Mouse (Mus musculus) frontal cortex, postnatal 36 days (tissue): ENCODE measurements around the gene Ttc41.
A peak's percentile ranks its signal among the peaks of the same experiment; 100 is the strongest.

Experiments used
- DNase-seq, 2 experiments: peaks; one replicate each; pipeline ENCODE4 v3.0.0; 2022; ENCODE audit warnings: low spot score in 2 of 2

Gene Ttc41

DNA sequence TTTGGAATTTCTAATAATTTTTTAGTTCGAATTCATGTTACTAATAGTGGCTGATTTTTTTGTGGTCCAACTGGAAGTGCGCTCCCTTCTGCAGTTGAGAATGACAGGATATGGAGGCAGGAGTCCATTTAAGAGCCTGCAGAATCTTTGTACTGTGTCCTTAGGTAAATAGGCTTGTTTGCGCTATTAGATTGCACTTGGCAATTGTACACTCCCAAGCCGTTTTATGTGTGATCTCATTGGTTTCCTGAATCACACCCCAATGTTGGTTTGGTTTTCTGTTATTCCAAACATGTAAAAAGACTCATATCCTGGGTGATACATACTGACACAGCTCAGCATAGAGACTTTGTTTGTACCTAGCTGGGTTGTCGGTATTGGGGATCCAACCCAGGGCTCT is 78.0 kb downstream of the Ttc41 start:
- no peak for DNase-seq

DNA sequence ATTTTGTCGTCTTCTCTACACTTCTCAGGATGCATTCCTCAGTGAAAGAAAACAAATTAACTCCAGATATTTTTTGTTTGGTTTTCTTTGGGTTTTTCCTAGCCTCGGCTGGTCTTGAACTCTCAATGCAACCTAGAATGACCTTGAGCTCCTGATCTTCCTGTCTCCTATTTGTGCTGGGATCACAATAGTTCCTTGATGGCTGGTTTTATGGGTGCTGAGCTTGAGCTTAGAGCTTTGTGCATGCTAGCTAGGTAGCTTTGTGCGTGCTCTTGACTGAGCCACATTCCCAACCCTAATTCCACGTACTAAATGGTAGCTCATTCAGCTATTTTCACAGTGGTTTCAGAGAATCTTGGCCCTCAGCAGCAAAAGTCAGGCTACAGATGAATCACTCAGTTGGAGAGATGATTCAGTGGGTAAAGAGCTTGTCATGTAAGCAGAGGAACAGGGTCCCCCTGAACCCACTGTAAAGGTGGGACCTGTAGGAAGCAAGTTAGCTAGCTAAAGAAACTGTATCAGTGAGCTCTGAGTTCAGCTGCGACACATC is 78.6 kb downstream of the Ttc41 start:
- DNase-seq, result no peak

DNA sequence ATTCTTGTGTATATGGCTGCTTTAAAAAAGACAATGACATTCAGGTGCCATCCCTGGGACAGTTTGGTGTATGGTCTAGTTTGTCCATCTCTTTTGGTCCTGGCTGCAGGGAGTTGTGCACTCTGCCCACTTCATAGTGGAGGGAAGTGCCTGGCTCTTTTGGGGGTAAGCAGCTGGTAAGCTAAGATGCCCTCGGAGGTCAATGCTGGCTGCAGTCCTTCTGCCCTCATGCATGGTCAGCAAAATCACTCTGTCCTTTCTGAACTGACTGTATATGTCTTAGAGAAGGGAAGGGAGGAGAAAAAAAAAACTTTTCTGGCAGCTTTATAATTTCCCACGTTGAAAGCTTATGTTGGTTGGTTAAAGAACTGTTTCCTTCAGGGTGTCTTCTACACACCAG is 79.8 kb downstream of the Ttc41 start:
- DNase-seq, result no peak

DNA sequence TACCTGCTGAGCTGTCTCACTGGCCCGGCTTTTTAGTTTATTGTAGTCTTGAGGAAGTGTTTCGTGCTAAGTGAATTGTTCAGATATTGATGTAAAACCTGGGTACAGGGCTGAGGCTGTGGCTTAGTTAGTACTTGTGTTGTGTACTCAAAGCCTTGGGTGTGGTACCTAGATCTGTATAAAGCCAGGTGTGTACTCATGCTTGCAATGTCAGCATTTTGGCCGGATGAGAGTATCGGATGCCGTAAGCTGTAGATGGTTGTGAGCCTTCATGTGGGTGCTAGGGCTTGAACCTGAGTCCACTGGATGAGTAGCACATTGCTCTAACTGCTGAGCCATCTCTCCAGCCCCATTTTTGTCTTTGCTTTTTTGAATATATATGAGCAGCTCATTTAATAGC is 80.5 kb downstream of the Ttc41 start:
- no peak for DNase-seq

DNA sequence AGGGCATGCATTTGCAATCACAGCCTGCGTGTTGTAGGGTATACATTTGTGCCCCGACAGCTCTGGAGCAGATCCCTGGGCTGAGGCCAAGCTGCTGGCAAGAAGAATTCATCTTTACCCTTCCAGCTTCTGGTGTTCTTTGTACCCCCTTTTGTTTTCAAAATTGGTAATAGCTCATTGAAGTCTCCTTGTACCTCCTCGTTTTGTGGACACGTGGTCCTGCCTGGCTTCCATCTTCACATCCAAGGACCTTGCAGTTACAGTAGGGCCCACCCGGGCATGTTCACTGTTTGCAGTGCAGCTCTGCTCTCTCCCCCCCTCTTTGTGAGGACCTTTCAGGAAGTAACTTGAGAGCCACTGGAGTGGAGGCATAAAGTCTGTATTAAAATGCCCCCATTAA is 82.6 kb downstream of the Ttc41 start:
- no peak for DNase-seq

DNA sequence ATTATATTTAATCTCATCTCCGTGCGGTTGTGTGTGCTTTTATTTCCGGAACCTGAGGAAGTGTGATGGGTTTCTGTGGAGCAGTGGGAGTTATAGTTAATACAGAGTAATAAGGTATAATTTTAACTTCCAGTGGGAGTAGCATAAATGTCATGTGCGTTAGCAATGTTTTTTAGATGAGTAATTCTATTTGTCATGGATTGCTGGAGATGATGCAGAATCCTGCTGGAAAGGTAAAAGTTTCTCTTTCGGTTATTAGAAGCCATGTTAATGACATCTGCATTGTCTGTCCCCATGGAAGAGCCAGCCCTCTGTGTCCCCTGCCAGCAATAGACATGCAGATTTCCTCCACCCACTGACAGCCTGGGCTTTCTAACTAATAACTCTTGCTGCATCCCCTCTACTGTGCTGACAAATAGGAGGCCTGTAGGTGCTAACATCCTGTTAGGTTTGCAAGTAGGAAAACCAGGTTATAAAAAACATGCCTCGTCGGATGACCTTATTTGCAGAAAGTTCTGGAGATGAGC is 83.6 kb downstream of the Ttc41 start:
- no peak for DNase-seq

DNA sequence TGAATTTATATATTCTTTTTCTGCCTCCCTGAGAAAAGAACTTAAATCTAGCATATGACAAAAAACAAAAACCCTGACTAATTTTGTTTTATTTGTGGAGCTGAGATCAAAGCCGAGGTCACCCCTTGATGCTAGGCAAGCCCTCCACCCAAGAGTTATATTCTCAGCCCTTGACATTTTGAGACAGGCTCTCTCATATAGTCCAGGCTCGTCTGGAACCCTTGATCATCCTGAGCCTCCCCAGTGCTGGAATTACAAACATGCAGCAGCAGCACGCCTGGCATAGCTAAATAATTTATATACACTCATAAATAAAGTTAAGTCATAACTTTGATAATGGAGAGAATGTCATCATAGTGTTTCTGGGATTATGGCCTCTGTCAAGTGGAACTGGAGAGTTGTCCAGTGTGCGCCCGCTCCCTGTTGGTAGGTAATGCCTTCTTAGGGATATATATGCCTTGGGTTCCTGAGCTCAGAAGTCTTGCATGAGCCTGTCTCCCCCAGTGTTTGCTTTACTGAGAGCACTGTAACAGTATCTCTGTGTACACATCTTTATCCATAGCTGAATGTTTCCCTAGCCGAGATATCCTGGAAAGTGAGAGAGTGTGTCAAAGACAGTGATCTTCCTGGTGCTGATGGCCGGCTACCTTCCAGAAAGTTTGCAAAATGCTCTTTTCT is 86.0 kb downstream of the Ttc41 start:
- DNase-seq, result no peak

GRCm38 (mm10) chr10:86793509-86793951 is 87.9 kb downstream of the Ttc41 start:
- DNase-seq, result no peak

- DNase-seq, result no peak
Measured at GRCm38 (mm10) chr10:86794196-86794595, 88.6 kb downstream of the Ttc41 start.

DNA sequence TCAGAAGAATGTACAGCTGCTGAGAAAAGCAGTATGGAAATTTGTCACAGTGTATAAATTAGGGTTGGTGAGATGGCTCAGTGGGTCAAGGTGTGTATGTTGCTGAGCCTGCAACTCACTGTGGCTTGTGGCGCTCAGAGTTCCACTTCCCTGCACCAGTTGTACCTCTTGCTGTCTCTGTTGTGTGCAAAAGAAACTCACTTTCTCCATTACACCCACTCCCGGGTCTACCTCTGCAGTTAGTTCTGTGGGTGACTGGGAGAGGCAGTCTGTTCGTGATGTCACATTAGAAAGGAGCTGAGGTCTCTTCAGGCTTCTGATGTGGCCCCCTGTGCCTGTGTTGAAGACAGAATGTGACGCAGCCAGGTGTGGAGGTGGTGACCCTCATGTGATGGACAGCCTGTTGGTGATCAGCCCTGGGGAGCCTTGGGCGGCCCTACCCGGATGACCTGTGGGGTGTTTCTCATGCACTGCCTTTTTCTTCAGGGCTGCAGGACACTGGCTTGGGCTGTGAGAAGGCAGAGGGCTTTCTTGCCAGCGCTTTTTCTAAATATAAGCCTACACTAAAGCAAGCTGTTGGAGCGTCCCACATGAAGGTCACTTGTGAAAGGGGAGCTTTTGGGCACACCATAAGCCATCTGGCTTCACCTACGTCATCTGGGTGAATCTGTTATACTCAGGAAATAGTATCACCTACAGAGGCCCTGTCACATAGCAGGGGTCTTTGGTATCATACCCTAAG is 89.4 kb downstream of the Ttc41 start:
- peak; percentile 43 to 44 for DNase-seq

DNA sequence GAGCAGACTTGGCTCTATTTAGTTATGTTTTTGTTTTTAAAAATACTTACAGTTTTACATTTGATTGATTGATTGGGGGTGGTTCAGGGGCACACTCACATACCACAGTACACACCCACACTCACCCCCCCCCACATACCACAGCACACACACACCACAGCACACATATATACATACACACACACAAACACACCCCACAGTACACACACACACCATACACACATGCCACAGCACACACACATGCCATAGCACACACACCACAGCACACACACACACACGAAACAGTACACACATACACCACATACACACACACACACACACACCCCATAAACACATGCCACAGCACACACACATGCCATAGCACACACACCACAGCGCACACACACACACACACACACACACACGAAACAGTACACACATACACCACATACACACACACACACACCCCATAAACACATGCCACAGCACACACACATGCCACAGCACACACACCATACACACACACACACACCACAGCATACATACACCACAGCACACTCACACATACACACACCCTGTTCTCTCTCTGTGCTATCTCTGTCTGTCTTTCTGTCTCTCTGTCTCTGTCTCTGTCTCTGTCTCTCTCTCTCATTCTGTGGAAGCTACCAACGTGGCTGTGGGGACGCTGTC is 90.6 kb downstream of the Ttc41 start:
- DNase-seq, result no peak

DNA sequence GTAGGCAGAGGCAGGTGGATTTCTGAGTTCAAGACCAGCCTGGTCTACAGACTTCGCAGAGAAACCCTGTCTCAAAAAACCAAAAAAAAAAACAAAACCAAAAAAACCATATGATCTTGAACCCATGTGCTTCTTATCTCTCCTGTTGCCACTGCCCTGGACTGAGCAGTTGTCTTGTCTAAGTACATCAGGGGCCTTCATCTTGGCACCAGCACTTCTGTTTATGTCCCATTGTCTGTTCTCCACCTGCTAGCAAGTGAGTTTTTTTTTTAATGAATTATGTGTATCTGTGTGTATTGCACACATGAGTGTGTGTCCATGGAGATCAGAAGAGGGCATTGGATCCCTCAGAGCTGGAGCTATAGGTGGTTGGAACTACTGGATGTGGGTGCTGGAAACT is 101.8 kb downstream of the Ttc41 start:
- no peak for DNase-seq

- no peak for DNase-seq
Measured at GRCm38 (mm10) chr10:86808013-86808758, 102.6 kb downstream of the Ttc41 start.

DNA sequence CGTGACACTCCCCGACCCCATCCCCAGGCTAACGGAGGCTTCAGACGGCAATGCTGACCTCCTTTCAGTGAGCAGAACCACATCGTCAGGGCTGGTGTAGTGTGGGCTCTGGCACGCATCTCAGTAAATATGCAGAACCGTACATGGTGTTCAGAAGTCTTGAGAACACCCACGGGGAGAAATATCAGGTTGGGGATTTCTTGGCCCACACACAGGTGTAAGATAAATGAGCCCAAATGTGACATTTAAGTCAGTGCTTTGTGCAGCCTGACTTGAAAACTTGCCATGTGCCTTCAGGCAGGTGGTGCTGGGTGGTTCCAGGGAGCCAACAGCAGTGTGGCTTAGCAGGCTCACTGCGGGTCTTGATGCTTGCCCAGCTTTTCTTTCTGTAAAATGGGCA is 104.4 kb downstream of the Ttc41 start:
- peak; percentile 34 to 52 for DNase-seq

DNA sequence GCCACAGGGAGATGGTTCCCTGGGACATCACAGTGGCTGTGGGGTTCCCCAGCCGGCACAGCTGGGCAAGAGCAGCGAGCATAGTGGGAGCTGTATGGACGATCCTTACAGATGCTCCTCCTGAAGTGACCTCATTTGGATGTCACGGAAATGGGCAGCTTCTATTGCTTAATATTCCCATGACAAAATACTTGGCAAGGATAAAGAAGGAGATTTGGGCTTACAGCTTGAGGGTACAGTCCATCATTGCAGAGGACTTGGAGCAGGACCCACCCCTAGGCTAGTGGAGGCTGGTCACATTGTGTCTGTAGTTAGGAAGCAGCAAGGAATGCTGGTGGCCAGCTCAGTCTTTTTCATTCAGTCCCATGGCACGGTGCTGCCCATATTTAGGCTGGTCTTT is 105.0 kb downstream of the Ttc41 start:
- no peak for DNase-seq

- no peak for DNase-seq
Measured at GRCm38 (mm10) chr10:86814292-86815131, 108.9 kb downstream of the Ttc41 start.

DNA sequence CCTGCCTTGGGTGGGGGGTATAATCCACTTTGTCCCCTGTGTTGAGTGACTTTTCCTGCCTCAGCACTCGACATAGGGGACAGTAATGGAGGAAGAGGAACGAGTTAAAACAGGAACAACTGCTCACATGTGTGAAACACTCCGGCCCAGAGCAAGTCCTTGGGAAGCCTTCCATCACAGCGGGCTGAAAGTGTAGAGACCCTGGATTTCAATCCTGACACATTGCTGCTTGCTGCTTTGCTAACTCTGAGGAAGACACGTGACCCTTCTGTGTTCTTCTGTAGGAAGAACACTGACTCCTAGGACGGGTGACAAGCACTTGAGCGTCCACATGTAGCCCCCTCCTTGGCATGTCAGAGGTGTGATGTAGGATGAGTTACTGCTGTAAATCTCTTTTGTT is 109.5 kb downstream of the Ttc41 start:
- DNase-seq, result no peak

DNA sequence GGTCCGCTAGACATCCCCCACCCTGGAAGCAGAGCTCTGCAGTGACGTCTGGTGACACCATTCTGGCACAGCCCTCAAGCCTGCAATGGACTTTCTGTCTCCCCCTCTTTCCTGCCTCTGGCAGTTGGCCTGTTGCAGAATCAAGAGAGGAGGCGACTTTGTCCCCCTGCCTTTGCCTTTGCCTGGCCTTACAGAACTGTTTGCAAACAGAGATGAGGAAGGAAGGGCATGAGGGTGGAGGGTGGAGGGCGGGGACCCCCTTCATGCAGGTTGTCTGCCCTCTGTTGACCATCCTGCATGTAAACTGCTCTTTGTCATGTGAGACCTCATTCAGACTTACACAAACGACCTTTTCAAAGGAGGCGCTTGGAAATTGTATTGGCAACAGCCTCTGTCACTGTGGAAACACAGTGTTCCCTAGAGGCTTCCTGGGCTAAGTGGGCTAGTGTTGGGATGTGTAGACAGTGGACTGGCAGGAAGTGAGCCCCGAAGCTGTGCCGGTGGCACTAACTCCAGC is 114.1 kb downstream of the Ttc41 start:
- peak; percentile 21 to 42 for DNase-seq

GRCm38 (mm10) chr10:86821014-86821413 is 115.4 kb downstream of the Ttc41 start:
- no peak for DNase-seq

DNA sequence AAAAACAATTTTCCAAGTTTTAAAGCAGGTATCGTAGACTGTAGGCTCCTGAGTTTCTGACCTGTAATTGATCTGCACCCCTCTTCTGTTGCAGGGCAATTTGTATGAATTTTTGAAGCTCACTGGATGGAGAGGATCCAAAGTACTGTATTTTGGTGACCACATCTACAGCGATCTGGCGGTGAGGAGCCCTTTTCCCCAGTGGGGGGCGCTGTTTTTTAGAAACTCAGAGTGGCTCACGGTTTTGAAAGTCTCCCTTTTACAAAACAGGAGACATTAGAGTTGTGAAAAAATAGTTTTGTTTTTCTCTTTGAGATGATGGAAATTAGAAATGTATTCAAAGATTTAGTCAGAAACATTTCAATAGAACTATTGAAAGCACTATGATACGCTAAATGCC is 118.5 kb downstream of the Ttc41 start:
- no peak for DNase-seq

DNA sequence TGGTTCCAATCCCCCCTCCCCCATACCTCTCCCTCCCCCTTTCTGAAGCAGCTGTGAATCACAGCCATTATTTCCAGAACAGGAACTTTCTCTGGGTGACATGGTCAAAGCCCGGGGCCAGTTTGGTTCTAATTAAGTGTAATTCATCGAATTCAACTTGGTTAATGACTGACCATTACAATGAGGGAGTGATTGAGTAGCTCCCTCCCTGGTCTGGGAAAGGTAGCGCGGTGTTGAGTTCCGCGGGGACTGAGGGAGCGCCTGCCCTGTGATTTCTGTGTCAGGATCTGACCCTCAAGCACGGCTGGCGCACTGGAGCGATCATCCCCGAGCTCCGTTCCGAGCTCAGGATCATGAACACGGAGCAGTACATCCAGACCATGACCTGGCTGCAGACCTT is 119.3 kb downstream of the Ttc41 start:
- no peak for DNase-seq
